Mouse (Mus musculus) frontal cortex, adult (tissue): ENCODE data around the gene Parvg.
"Not testable (repeated sequence)": the region's sequence is repeated elsewhere in the genome, so short reads cannot be mapped to it uniquely, and the experiment has no call there.

Source experiments
- ATAC-seq: cut with Nextera tagmentation; 2 replicates; pipeline ENCODE4 v1.9.2; 2017; ENCODE audit warnings: mild to moderate bottlenecking, moderate library complexity, mixed read lengths; ENCODE audit not compliant: low TSS enrichment

The Parvg gene

GRCm38 (mm10) chr15:84323966-84324869 lies at the start of gene Parvg:
Parvg (plus strand) TSS chr15:84324026.
- ATAC-seq, result no peak

DNA sequence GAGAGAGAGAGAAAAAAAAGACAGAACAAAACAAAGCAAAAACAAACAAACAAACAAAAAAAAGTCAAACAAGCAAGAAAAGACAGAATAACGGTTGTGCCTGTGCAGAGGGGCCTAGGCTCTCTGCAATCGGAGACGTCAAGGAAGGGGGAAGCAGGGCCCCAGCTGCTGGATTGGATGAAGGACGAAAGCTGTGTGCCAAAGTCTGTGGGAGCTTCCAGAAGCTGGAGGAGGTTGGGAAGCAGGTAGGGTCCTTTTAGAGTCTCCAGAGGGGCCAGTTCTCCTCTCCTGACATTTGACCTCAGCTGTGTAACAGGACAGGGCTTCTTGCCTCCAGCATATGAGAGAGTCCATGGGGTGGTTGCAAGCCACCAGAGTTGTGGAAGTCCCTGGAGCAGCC lies 47.8 kb upstream of the Parvg start:
- no peak for ATAC-seq

DNA sequence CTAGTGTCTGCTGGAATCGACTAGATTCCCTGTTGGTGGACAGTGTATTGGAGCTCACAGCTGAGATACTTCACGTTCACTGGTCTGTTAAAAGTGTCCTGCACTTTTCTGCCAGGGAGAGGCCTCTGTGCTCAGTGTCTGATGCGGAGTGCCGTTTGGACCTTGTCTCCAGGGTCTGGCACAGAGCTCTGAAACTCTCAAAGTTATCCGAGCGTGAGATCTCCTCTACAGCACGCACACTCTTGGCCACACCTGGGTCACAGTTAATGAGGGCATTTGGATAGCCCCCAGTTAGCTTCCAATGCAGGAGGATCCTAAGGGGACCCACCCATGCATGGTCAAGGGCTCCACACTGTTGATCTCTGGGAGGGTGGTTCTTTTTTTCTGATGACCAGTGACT lies 45.7 kb upstream of the Parvg start:
- ATAC-seq, result no peak

DNA sequence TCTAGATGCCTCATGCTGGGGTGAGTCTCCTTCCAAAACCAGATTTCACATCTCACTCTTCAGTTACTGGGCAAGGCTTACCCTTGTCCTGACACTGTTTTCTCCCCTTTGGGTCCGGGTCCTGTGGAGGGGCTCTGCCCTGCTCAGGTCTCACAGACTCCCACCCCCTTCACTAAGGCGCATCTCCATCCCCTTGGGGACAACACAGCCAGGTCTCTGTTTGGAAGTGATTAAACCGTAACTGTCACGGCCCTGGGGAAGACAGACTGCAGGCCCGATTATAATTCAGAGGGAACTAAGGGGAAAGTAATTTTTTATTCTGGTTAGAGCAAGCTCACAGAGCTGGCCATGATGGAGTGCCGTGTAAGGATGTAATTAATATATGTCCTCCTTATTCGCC lies 45.2 kb upstream of the Parvg start:
- no peak for ATAC-seq

DNA sequence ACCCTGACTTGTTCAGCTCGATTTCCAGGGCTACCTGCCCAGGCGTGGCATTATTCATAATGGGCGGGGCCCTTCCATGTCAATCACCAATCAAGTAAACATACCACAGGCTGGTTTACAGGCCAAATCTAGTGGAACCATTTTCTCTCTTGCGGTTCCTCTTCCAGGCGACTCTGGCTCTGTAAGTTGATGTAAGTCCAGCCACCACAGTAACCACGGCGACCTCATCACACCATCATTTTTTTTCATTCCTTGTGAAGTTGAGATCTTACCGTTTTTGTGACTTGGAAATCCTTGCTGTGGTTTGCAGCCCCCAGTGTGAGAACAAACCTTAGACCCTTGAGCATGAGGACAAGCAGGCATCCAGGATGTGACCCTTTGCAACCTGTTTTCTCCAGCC lies 43.5 kb upstream of the Parvg start:
- no peak for ATAC-seq

- ATAC-seq, result no peak
These were observed 43.0 kb upstream of the Parvg start for GRCm38 (mm10) chr15:84280712-84281347.

DNA sequence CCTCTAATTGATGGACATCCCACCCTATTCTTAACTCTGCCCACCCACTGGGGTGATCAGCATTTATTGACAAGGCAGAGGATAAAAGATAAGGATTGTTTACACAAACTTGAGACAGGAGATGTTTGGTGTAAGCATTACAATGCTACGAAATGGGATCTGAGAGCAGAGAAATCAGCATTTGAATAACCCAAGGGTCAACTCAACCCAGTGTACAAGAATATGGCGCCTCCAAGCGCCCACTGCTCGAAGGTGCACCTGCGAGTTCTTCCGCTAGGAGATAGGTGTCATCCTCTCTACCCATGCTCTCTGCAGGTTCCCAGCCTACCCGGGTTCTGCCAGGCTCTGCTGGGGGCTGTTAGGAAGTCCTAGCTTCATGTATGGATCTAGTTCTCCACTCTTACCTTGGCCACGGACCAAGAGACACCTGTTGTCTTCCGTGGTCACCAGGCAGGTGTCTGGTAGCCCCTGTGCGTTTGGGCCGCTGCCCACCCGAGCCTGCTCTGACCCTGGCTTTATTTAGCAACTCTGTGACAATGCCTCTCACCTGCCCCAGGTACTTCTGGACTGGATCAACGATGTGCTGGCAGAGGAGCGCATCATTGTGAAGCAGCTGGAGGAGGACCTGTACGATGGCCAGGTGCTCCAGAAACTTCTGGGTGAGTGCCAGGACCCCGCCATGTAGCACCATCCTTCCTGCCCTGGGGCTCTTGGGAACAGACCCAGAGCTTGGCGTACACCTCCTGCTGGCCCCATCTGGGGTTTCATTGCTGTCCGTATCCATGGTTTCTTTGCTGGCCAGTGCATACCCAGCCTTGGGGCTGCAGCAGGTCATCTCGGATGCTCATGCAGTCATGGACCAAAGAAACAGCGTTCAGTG lies 41.4 kb upstream of the Parvg start:
- ATAC-seq, result no peak

- no peak for ATAC-seq
These were observed 39.8 kb upstream of the Parvg start for GRCm38 (mm10) chr15:84284059-84284458.

DNA sequence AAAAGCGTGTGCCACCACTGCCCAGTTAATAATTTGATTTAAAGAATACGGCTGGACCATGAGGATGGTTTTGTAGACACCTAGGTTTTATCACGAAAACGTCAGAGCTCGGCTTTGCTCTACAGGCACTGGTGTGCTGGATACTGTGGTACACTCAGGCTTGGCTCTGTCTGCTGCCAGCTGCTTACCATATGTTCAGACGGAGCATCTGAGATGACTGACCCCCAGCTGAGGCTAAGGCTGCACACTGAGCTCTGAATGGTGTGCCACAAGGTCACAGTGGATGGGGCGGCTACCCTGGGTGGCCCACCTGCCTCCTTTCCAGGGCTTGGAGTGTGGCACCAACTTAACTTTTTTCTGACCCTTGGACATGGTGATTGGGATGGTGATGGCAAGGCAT lies 38.4 kb upstream of the Parvg start:
- ATAC-seq, result no peak

- not testable (repeated sequence) for ATAC-seq
These were observed 34.9 kb upstream of the Parvg start for GRCm38 (mm10) chr15:84288953-84289352.

GRCm38 (mm10) chr15:84291097-84291496 lies 32.7 kb upstream of the Parvg start:
- ATAC-seq, result no peak

GRCm38 (mm10) chr15:84293590-84293989 lies 30.2 kb upstream of the Parvg start:
- no peak for ATAC-seq

DNA sequence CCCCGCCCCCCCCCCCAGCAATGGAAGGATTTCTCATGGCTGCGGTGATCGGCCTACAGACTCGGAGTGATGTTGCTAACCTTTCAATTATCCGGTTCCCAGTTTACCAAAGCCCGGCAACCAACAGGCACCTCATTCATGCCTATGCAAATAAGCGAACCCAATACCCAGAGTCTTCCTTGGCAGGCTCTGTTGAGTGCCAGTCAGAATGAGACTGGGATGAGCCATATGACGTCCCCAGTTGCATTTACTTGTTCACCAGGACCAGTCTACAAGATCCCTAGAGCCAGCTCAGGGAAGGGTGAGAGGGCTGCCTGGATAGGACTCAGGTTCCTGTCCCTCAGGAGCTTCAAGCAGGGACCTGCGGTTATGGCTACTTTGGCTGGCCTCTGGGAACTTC lies 29.4 kb upstream of the Parvg start:
- no peak for ATAC-seq

DNA sequence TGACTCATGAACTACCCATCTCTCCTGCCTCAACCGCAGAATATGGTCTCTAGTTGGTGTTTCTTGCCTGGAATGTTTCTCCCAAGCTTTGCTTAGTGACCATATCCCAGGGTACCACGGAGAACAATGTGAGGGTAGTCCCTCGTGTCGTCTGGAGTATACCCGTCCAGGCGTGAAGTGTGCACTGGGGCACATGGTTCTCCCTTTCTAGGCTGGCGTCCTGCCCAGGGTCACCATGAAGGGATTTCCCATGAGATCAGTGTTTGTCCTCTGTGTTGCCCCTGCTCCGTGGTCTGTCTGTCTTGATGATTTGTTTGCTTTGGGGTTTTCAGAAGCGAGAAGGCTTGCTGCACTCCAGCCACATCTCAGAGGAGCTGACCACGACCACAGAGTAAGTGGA lies 28.6 kb upstream of the Parvg start:
- no peak for ATAC-seq

GRCm38 (mm10) chr15:84297454-84297853 lies 26.4 kb upstream of the Parvg start:
- ATAC-seq, result no peak

DNA sequence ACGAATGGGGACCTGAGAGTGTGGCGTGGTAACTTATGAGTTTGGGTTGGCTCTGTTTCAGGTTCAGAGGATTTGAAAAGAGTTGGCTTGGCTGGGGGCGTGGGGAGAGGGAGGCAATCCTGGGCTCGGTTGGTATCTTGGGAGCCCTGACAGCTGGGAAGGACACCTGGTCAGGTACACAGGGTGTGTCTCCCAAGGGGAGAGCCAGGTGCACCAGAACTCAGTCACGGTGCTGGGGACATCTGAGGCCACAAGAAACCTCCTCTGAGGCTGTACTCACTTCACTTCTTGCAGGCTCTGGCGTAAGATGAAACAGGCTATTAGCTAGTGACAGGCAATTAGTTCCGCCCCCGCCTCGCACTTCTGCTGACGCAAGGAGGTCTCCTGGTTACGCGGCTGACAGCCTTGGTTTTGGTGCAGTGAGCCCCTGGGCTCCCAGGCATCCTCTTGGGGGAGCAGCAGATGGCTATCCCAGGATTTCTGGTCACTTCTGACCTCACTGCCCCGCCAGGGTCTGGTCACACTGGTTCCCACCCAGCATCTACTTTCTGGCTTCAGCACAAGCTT lies 24.9 kb upstream of the Parvg start:
- ATAC-seq, result no peak

DNA sequence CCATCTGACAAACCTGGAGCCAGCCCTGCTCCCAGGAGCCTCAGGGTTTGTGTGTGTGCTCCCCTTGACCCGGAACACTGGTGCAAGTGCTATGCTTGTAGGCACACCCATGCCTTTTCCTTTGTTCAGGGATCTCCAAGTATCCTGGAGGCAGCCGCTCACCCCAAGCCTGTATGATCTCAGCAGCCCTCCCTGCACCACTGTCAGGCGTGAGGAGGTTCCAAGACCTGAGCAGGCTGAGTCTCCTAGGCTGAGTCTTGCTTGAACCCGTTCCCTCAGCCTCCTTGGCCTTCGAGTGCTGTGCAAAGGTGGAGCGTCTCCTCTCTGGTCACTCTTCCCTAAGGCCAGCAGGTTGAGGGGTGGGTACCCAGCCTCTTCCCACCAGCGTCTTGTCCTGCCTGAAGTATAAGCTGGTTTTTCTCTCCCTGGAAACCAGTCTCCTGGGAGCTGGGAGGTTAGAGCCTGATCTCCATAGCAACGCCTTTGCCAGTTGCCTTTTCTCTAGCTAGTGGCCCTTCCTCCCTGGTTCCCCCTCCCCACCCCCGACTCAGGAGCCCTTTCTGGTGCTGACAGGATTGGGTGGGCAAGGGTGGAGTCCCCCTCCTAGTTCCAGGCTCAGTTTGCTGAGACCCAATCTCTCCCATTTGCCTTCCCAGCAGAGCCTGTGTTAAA lies 24.0 kb upstream of the Parvg start:
- 0 out of 2 replicates have a peak, but pooled peaks have one; percentile 33 for ATAC-seq

DNA sequence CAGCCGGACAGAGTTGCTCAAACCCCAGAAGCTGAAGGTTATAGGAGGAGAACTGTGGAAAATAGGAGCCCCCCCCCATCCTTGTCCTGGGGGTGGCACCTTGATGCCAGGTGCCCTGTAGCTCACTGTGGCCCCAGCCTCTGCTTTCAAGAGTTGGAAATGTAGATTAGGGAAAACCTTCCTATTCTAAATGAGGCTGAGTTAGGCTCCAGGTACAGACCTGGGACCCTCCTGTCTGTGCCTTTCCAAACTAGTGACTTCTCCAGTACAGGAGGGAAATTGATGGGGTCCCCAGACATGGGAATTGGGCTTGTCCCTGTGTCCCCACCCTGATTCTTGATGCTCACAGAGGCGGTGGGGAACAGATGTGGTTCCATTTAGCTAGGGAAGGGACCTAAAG lies 23.2 kb upstream of the Parvg start:
- no peak for ATAC-seq

DNA sequence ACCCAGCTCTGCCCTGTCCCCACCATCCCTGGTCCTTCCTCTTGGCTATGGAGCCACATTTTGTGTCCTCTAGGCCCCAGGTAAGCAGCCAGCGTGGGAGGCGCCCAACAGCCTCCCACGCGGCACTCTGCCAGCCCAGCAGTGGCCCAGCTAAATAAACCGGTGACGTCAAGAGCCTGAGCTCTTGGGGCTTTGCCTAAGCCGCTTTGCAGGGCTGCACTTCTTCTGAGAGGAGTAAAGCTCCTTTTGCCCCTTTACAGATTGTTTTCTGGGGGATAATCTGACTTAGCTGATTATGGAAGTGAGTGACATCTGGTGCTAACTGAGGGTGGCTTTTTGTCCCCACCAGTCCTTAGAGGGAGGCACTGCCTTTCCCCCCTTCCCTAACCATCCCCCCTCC lies 22.8 kb upstream of the Parvg start:
- ATAC-seq, result peak; percentile 48

GRCm38 (mm10) chr15:84301641-84302420 lies 22.0 kb upstream of the Parvg start:
- ATAC-seq, result no peak

DNA sequence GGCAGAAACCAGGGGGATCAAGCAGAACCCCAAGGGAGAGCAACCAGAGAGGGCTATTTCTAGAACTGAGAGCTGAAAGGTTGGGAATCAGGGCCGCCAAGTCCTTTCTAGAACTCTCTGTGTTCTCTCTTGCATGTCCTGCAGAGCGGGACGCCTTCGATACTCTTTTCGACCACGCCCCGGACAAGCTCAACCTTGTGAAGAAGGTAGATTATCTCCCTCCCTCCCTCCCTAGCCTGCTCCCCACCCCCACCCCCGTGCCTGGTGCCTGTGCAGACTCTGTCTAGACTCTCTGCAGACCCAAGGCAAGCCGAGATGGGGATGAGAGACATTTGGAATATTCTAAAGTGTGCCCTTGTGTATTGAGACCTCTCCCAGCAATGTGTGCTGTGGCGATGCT lies 20.6 kb upstream of the Parvg start:
- ATAC-seq, result no peak
